Mouse (Mus musculus): Measurements from ENCODE around the gene Wfdc6a. TPM values are rescaled to one million over a fixed set of nuclear protein-coding genes. Genes with fewer than 3 reads are reported as not detected.

Wfdc6a gene
- total RNA-seq, 2 experiments from 2014 or later = not detected

DNA sequence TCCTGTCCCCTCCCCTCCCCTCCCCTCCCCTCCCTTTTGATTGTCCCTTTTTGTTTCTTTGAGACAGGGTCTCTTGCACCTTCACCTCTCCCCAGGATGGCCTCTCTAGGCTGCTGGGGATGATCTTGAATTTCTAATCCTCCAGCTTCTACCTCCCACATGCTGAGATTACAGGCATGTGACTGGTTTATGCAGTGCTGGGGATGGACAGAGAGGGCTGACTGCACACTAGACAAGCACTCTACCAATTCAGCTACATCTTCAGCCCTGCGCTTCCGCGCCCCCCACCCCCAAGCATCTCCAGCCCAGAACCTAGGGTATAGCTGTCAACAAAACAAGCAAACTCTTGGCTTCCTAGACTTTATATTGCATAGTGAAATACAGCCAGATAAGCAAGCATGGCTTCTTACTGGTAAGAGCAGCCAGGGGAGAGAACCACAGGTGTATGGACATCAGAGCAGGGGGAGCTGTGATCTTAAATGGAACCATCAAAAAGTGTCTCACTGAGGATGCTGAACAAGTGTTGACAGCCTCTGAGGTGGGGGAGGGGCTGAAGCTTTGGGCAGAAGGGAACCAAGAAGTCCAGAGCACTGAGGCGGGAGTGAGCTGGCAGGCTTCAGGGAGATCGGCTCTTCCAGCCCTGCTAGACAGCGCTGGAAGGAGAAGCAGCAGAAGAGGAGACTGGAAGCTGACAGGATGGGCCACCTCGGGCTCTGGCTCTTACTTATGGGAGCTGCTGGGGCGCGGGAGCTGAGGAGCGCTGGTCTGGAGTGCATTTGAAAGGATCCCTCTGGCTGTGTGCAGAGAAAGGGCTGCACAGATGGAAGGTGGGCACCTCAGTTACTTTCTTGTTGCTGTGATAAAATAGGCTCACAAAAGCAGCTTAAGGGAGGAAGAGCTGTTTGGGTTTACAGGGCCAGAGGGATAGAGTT lies 35.0 kb downstream of the Wfdc6a start:
- DNase-seq = peak in 1 of 2 experiments; percentile 13

DNA sequence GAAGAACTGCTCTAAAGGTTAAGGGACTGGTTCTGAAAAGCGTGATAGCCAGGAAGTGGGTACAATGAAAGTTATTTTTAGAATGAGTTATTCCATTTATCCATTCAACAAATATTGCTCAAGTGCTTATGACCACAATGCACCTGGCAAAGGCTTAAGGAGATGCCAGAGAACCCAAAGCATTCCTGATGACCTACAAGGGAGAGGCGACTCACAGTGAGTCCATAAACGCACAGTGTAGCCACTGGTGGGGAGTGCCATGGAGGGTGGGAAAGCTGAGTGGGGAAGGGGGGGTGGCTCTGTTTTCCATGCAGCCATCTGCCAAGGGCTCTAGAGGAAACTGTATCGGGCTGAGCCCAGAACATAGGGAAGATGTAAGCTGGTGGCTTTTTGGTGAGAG lies 35.9 kb downstream of the Wfdc6a start:
- no peak for DNase-seq

DNA sequence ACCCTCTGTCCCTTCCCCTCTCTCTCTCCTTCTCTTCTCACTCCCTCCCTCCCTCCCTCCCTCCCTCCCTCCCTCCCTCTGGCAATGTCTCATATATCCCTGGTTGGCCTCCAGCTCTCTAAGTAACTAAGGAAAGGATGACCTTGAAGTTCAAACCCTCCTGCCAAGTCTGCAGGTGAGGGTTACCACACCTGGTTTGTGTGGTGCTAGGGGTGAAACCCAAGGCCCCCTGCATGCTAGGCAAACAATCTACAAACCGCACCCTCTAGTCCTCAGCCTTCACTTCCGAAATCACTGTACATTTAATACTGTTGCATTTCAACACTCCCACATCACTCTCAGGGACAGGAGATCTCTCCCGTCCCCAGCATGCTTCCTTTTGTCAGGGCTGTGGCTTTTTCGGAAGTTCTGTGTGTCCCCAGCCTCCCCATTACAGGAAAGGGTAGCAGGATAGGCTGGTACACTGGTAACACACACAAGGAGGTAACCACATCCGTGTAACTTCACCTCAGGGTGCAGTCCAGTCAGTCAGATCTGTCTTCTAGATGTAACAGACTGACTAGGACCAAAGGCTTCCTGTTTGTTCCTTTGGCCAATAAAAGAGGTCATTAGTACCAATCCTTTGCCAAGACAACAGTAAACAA lies 40.7 kb downstream of the Wfdc6a start:
- DNase-seq = no peak

DNA sequence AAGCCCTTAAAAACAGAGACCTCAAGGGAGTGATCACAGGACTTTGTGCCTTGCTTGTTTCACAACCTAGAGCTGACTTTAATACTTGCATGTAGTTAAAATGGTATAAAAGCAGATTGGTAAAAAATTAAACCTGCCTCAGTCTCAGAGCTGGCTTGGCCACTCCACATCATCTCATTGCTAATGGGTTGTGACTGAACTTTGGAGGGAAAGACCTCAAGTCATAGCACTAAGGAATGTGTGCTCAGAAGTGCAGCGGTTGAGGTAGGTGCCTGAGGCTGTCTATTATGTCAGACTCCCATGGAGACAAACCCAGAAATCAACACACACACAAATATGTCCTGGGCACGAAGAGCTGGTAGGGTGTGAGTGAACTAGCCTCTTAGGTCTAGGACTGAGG lies 41.5 kb downstream of the Wfdc6a start:
- DNase-seq = no peak

DNA sequence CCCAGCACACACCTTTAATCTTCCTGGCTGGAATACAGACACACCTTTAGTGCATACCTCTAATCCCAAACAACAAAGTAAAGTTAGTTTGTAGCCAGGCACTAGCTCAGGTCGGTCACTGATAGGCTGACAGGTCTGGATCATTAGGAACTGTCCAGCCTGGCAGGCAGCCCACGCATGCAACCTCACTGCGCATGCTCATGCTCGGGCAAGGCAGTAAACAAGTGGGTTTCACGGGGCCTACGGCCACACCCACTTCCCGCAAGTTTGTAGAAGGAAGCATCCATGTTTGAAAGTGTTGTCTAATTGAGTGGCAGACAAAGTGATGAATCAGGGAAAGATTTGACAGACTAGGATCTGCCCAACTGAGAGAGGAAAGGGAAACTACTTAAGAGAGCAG lies 42.6 kb downstream of the Wfdc6a start:
- no peak for DNase-seq

DNA sequence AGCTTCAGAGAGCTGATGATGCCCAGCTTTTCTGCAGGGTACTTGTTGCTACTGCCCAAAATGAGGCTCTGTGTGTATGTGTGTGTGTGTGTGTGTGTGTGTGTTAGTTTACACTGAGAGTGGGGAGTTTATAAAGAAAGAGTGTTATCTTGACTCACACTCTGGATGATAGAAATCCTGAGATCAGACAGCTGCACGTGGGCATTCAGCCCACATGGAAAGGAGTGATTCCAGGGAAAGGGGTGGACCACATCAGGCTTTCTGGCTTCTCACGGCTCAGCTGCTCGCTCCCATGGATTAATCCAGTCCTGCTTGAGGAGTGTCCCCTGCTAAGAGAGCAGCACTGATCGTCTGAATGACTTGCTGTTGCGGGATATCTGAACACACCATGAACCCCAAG lies 43.1 kb downstream of the Wfdc6a start:
- DNase-seq = peak; percentile 41 to 48

DNA sequence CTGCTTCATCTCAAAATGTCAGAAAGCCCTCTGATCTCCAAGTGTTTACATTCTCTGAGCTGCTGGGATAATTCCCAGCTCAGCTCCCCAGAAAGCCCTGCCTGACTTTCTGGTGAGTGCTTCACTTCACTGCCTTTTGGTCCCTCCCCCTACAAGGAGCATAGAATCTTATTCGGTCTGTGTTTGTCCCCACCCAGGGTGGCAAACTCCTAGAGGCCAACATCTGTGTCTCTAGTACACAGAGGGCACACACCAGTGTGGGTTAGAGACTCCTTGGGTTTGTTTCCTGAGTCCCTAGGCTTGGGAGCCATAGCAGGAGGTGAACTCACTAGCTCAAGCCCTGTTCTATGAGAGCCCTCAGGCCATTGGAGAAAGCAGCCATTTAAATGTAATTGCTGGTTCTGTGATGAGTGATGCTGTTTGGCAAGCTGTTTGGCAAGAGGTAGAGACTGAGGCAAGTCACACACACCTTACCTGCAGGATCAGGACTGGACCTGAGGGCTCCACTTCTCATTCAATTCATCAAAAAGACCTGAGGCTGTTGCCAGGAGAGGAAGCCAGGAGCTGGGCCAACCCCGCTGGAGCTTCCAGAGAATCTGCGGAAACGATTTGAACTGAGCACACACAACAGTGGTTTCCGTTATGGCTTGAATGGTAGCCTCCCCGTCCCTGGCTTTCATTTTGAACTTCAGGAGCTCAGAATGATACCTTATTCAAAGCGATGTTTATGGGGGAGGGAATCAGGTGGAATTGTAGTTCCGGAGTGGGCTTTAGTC lies 44.4 kb downstream of the Wfdc6a start:
- no peak for DNase-seq

DNA sequence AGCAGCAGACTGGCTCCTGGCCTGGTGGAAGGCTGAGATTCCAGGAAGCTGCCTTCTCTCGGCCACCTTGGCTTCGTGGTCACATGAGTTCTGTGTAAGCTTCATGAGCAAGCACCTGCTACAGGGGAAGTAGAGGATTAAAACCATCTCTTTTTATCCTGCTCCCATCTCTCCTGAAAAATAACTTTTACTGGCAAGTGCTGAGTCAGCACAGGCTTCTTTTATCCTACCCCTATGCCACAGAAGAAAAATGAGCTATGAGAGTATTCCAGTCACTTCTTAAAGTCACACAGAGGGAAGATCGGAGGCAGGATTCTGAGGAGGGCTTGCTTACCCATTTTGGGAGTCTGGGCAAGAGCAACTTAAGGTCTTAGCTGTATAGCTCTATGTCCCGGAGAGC lies 48.2 kb downstream of the Wfdc6a start:
- DNase-seq = no peak

DNA sequence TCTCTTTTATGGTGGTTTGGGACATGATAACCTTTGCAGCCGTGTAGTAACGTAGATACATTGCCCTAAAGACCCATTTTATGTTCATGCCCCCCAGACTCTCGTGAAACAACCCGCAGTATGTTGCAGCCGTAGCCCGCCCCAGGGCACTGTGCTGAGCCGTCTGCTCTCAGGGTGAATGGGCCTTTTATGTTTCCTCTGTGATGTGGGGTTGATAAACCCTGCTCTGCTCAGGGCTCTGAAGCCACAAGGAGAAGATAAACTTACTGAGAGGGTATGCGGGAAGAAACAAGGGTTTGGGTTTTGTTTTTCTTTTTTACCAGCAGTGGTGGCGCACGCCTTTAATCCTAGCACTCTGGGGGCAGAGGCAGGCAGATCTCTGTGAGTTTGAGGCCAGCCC lies 50.9 kb downstream of the Wfdc6a start:
- DNase-seq = no peak

DNA sequence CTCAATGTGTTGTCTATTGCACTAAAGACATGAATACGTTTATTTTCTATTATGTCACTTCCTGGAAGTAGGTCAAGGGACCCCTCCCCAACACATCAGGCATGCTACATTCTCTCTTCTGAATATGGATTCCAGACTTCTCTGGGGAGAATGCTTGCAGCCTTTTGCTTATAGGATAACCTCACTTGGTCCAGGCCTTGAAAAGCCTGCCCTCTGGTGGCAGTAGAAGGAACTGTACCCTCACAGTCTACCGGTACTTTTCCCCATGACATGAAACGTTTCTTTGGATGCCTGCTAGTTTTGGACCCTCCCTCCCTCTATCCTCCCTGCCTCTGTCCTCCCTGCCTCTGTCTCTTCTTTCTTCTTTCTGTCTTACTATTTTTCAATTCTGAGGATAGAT lies 54.1 kb downstream of the Wfdc6a start:
- peak; percentile 58 to 63 for DNase-seq

Other genes starting within 250 kb of the Wfdc6a start
- gene Slpi, start 196.4 kb downstream of the Wfdc6a start, total RNA-seq (2021) = 1 to 10 TPM in 1 of 2 experiments, under 1 TPM in 1; 0.85 to 1.4 TPM
- gene Rbpjl, start 182.3 kb downstream of the Wfdc6a start, total RNA-seq (2021) = under 1 TPM; 0.35 to 0.46 TPM
- 10 to 100 TPM; 13.0 to 13.4 TPM for gene Matn4, start 180.3 kb downstream of the Wfdc6a start, total RNA-seq (2021)
- gene Sdc4, start 141.6 kb downstream of the Wfdc6a start, total RNA-seq (2021) = 100 to 1,000 TPM; 102 to 129 TPM
- gene Sys1, start 128.5 kb downstream of the Wfdc6a start, total RNA-seq (2021) = 10 to 100 TPM; 37.7 to 42.3 TPM
- gene Gm20458, start 124.5 kb downstream of the Wfdc6a start, total RNA-seq (2021) = 10 to 100 TPM in 1 of 2 experiments, 1 to 10 TPM in 1; 7.0 to 13.3 TPM
- not detected for gene Trp53tg5, start 111.7 kb downstream of the Wfdc6a start, total RNA-seq (2021)
- 100 to 1,000 TPM; 108 to 110 TPM for gene Dbndd2, start 99.3 kb downstream of the Wfdc6a start, total RNA-seq (2021)
- gene Pigt, start 87.9 kb downstream of the Wfdc6a start, total RNA-seq (2021) = 10 to 100 TPM; 76.6 to 84.5 TPM
- gene Wfdc2, start 23.0 kb downstream of the Wfdc6a start, total RNA-seq (2021) = not detected
- gene Spint3, start 12.0 kb downstream of the Wfdc6a start, total RNA-seq (2021) = not detected
- not detected for gene Eppin, start 8.1 kb upstream of the Wfdc6a start, total RNA-seq (2021)
- not detected for gene Wfdc6b, start 28.1 kb upstream of the Wfdc6a start, total RNA-seq (2021)
- not detected for gene Wfdc8, start 28.2 kb upstream of the Wfdc6a start, total RNA-seq (2021)
- not detected for gene Wfdc16, start 53.3 kb upstream of the Wfdc6a start, total RNA-seq (2021)
- gene Wfdc10, start 70.6 kb upstream of the Wfdc6a start, total RNA-seq (2021) = not detected
- not detected for gene Wfdc9, start 71.1 kb upstream of the Wfdc6a start, total RNA-seq (2021)
- not detected for gene Wfdc11, start 88.6 kb upstream of the Wfdc6a start, total RNA-seq (2021)
- not detected for gene Wfdc13, start 99.7 kb upstream of the Wfdc6a start, total RNA-seq (2021)
- not detected for gene Spint4, start 113.1 kb upstream of the Wfdc6a start, total RNA-seq (2021)
- gene Spint5, start 129.9 kb upstream of the Wfdc6a start, total RNA-seq (2021) = not detected
- gene Wfdc3, start 160.5 kb upstream of the Wfdc6a start, total RNA-seq (2021) = 1 to 10 TPM; 1.5 to 2.2 TPM
- 10 to 100 TPM; 34.0 to 37.7 TPM for gene Dnttip1, start 160.5 kb upstream of the Wfdc6a start, total RNA-seq (2021)
- gene Ube2c, start 184.5 kb upstream of the Wfdc6a start, total RNA-seq (2021) = 1 to 10 TPM; 1.2 to 1.5 TPM
- not detected for gene Tnnc2, start 194.5 kb upstream of the Wfdc6a start, total RNA-seq (2021)
- gene Snx21, start 200.4 kb upstream of the Wfdc6a start, total RNA-seq (2021) = 10 to 100 TPM; 36.7 to 44.0 TPM
- gene Acot8, start 219.4 kb upstream of the Wfdc6a start, total RNA-seq (2021) = 10 to 100 TPM; 27.8 to 28.2 TPM
- gene Zswim3, start 219.7 kb upstream of the Wfdc6a start, total RNA-seq (2021) = 1 to 10 TPM; 8.2 to 8.6 TPM
- gene Zswim1, start 237.2 kb upstream of the Wfdc6a start, total RNA-seq (2021) = 10 to 100 TPM; 21.6 to 23.0 TPM
- not detected for gene Spata25, start 243.1 kb upstream of the Wfdc6a start, total RNA-seq (2021)
- gene Ctsa, start 247.4 kb upstream of the Wfdc6a start, total RNA-seq (2021) = 10 to 100 TPM; 92.9 to 93.4 TPM
- gene Neurl2, start 248.0 kb upstream of the Wfdc6a start, total RNA-seq (2021) = 1 to 10 TPM; 1.8 to 2.7 TPM